Mouse (Mus musculus): ENCODE measurements around the gene Sgpp2.

The Sgpp2 gene

GRCm38 (mm10) chr1:78310021-78310752, at the start of gene Sgpp2:
Gene Sgpp2 (plus strand): TSS chr1:78310345.
- DNase-seq (ENCODE audit: low read depth): no peak

GRCm38 (mm10) chr1:78267519-78267918, 42.6 kb upstream of the Sgpp2 start:
- no peak for DNase-seq (ENCODE audit: low read depth)

- DNase-seq (ENCODE audit: low read depth): no peak
Measured at GRCm38 (mm10) chr1:78272915-78273314, 37.2 kb upstream of the Sgpp2 start.

GRCm38 (mm10) chr1:78279128-78279527, 31.0 kb upstream of the Sgpp2 start:
- no peak for DNase-seq (ENCODE audit: low read depth)

- no peak for DNase-seq (ENCODE audit: low read depth)
Measured at GRCm38 (mm10) chr1:78292397-78292796, 17.7 kb upstream of the Sgpp2 start.

- no peak for DNase-seq (ENCODE audit: low read depth)
Measured at GRCm38 (mm10) chr1:78299670-78300225, 10.4 kb upstream of the Sgpp2 start.

- no peak for DNase-seq (ENCODE audit: low read depth)
Measured at GRCm38 (mm10) chr1:78308688-78309087, 1.5 kb upstream of the Sgpp2 start.

GRCm38 (mm10) chr1:78309280-78309679, 865 bp upstream of the Sgpp2 start:
- no peak for DNase-seq (ENCODE audit: low read depth)

- DNase-seq (ENCODE audit: low read depth): no peak
Measured at GRCm38 (mm10) chr1:78310861-78311341, 756 bp downstream of the Sgpp2 start.

GRCm38 (mm10) chr1:78311482-78311881, 1.3 kb downstream of the Sgpp2 start:
- DNase-seq (ENCODE audit: low read depth): no peak

GRCm38 (mm10) chr1:78312917-78313316, 2.8 kb downstream of the Sgpp2 start:
- DNase-seq (ENCODE audit: low read depth): no peak

GRCm38 (mm10) chr1:78313961-78314360, 3.8 kb downstream of the Sgpp2 start:
- no peak for DNase-seq (ENCODE audit: low read depth)

GRCm38 (mm10) chr1:78318089-78318760, 8.1 kb downstream of the Sgpp2 start:
- DNase-seq (ENCODE audit: low read depth): no peak

GRCm38 (mm10) chr1:78320291-78320690, 10.1 kb downstream of the Sgpp2 start:
- no peak for DNase-seq (ENCODE audit: low read depth)

- DNase-seq (ENCODE audit: low read depth): no peak
Measured at GRCm38 (mm10) chr1:78322098-78322778, 12.1 kb downstream of the Sgpp2 start.

GRCm38 (mm10) chr1:78322844-78323243, 12.7 kb downstream of the Sgpp2 start:
- no peak for DNase-seq (ENCODE audit: low read depth)

- DNase-seq (ENCODE audit: low read depth): no peak
Measured at GRCm38 (mm10) chr1:78324044-78324443, 13.9 kb downstream of the Sgpp2 start.

GRCm38 (mm10) chr1:78325851-78326250, 15.7 kb downstream of the Sgpp2 start:
- DNase-seq (ENCODE audit: low read depth): no peak

GRCm38 (mm10) chr1:78328646-78329045, 18.5 kb downstream of the Sgpp2 start:
- no peak for DNase-seq (ENCODE audit: low read depth)

- no peak for DNase-seq (ENCODE audit: low read depth)
Measured at GRCm38 (mm10) chr1:78329861-78330260, 19.7 kb downstream of the Sgpp2 start.

- DNase-seq (ENCODE audit: low read depth): no peak
Measured at GRCm38 (mm10) chr1:78330620-78331158, 20.5 kb downstream of the Sgpp2 start.

GRCm38 (mm10) chr1:78337726-78338125, 27.6 kb downstream of the Sgpp2 start:
- no peak for DNase-seq (ENCODE audit: low read depth)
